Mouse (Mus musculus) liver, embryonic 13.5 days (tissue): ENCODE data around the gene Olfr1360. TPM values are rescaled to one million over a fixed set of nuclear protein-coding genes. Genes with fewer than 3 reads are reported as not detected.

Source experiments
- microRNA-seq: library from miRNA; unstranded; fragments of <30 nt; microRNA quantifications from one replicate; pipeline ENCODE4, GENCODE M21; 2016
- polyA plus RNA-seq: library from polyadenylated mRNA; unstranded; fragments of >200 nt; fragmentation: Nextera tagmentation; extraction: Ambion mirVana; gene quantifications from 2 replicates; pipeline ENCODE4 v1.2.1, GENCODE M21; 2015

Olfr1360 gene
- polyA plus RNA-seq, 1 experiment from 2014 or later, result not detected

Small RNAs within 50 kb of the gene (microRNA-seq; reads per million reads assigned to microRNA genes)
- gene Gm44357 (not detected), gene Gm44367 (not detected)

Other genes with a start within 250 kb of the Olfr1360 start
- gene Pgbd1, start 236.3 kb downstream of the Olfr1360 start, polyA plus RNA-seq, result 1.6 and 1.7 TPM in 2 replicates
- 7.0 and 7.6 TPM in 2 replicates for gene Zscan26, start 223.7 kb downstream of the Olfr1360 start, polyA plus RNA-seq
- gene Nkapl, start 208.9 kb downstream of the Olfr1360 start, polyA plus RNA-seq, result 0.86 and 0.92 TPM in 2 replicates
- gene Zkscan4, start 198.5 kb downstream of the Olfr1360 start, polyA plus RNA-seq, result 0.33 and 0.38 TPM in 2 replicates
- gene Gm10065, start 198.0 kb downstream of the Olfr1360 start, polyA plus RNA-seq, result not detected in 2 replicates
- 0.65 and 0.77 TPM in 2 replicates for gene AK157302, start 182.2 kb downstream of the Olfr1360 start, polyA plus RNA-seq
- 6.6 and 7.4 TPM in 2 replicates for gene Gm11273, start 176.0 kb downstream of the Olfr1360 start, polyA plus RNA-seq
- 1.1 and 1.2 TPM in 2 replicates for gene Zkscan8, start 146.3 kb downstream of the Olfr1360 start, polyA plus RNA-seq
- gene Olfr1366, start 134.6 kb downstream of the Olfr1360 start, polyA plus RNA-seq, result not detected in 2 replicates
- not detected in 2 replicates for gene Olfr1535, start 117.5 kb downstream of the Olfr1360 start, polyA plus RNA-seq
- gene Olfr1364, start 95.6 kb downstream of the Olfr1360 start, polyA plus RNA-seq, result not detected in 2 replicates
- gene Olfr1362, start 63.4 kb downstream of the Olfr1360 start, polyA plus RNA-seq, result not detected in 2 replicates
- not detected in 2 replicates for gene Olfr11, start 34.9 kb downstream of the Olfr1360 start, polyA plus RNA-seq
- gene Olfr1361, start 14.0 kb downstream of the Olfr1360 start, polyA plus RNA-seq, result not detected in 2 replicates
- gene Olfr1359, start 20.7 kb upstream of the Olfr1360 start, polyA plus RNA-seq, result not detected in 2 replicates
- 1.8 and 3.0 TPM in 2 replicates for gene Hist1h2bl, start 38.7 kb upstream of the Olfr1360 start, polyA plus RNA-seq
- 15.6 and 39.6 TPM in 2 replicates for gene Hist1h2ai, start 39.0 kb upstream of the Olfr1360 start, polyA plus RNA-seq
- 5.8 and 11.7 TPM in 2 replicates for gene Hist1h3h, start 40.3 kb upstream of the Olfr1360 start, polyA plus RNA-seq
- gene Hist1h2bm, start 44.6 kb upstream of the Olfr1360 start, polyA plus RNA-seq, result 4.3 and 8.6 TPM in 2 replicates
- 0.41 and 0.81 TPM in 2 replicates for gene Hist1h4j, start 57.7 kb upstream of the Olfr1360 start, polyA plus RNA-seq
- gene Hist1h4k, start 73.1 kb upstream of the Olfr1360 start, polyA plus RNA-seq, result 2.8 and 5.6 TPM in 2 replicates
- 30.8 and 91.0 TPM in 2 replicates for gene Hist1h2ak, start 76.4 kb upstream of the Olfr1360 start, polyA plus RNA-seq
- gene Hist1h2bn, start 76.7 kb upstream of the Olfr1360 start, polyA plus RNA-seq, result 4.4 and 14.4 TPM in 2 replicates
- 37.3 and 37.6 TPM in 2 replicates for gene Hist1h1b, start 103.2 kb upstream of the Olfr1360 start, polyA plus RNA-seq
- 164 and 194 TPM in 2 replicates for gene Hist1h3i, start 106.0 kb upstream of the Olfr1360 start, polyA plus RNA-seq
- gene Hist1h2an, start 109.8 kb upstream of the Olfr1360 start, polyA plus RNA-seq, result 5.8 and 15.9 TPM in 2 replicates
- gene Hist1h2bp, start 110.1 kb upstream of the Olfr1360 start, polyA plus RNA-seq, result 2.8 and 3.8 TPM in 2 replicates
- 22.0 and 34.4 TPM in 2 replicates for gene Hist1h2bq, start 132.8 kb upstream of the Olfr1360 start, polyA plus RNA-seq
- 1.4 and 1.6 TPM in 2 replicates for gene Hist1h2ao, start 133.1 kb upstream of the Olfr1360 start, polyA plus RNA-seq
- not detected in 2 replicates for gene Hist1h4m, start 134.3 kb upstream of the Olfr1360 start, polyA plus RNA-seq
- 14.8 and 21.6 TPM in 2 replicates for gene Hist1h4n, start 154.8 kb upstream of the Olfr1360 start, polyA plus RNA-seq
- 4,833 and 5,264 TPM in 2 replicates for gene Hist1h2ap, start 156.1 kb upstream of the Olfr1360 start, polyA plus RNA-seq
- gene Hist1h2br, start 156.3 kb upstream of the Olfr1360 start, polyA plus RNA-seq, result 22.5 and 35.7 TPM in 2 replicates